Mouse (Mus musculus): Measurements from ENCODE around the gene Fbxw10. TPM values are rescaled to one million over a fixed set of nuclear protein-coding genes. Genes with fewer than 3 reads are reported as not detected.
A peak's percentile ranks its signal among the peaks of the same experiment; 100 is the strongest.

The Fbxw10 gene
- polyA plus RNA-seq, 1 experiment: 0.77 TPM

GRCm38 (mm10) chr11:62844562-62844961, 2.3 kb upstream of the Fbxw10 start:
- no peak for DNase-seq (ENCODE audit: low spot score)

DNA sequence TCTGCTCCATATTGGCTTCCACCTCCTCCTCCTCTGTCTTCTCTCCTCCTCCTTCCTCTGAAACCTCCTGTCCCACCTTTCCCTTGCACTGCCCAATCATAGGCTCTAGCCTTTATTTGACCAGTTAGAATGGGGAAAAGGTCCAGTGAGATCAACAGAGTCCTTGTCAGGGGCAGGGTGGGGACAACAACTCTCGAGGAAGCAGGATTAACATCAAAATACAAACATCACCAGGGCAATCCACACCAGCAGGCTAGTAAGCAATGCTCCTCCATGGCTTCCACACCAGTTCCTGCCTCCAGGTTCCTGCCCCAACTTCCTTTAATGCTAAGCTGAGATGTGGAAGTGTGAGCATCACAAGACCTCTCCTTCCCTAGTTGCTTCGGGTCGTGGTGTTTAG, 1.1 kb upstream of the Fbxw10 start:
- DNase-seq (ENCODE audit: low spot score): no peak

DNA sequence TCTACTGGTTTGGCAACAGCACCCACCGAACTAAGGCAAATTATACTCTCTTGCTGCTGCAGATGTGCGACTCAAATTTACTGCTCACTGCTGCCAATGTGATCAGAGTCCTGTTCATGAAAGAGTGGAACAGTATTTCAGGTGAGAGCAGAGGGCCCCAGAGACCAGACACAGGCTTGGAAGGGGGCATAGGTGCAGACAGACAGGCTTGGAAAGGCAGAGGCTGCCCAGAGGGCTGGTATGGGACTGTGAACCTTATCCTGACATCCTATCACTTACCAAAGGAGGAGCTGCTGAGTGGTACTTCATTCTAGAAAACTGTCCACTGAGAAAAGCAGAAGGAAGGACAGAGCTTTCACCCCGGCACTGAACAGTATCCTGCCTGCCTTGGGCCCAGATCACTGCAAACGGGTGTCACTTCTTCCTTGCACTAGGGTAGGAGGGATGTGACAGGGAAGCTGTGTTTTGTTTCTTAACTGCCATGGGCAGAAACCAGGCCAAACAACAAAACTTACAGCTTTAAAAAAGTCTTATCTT, 854 bp downstream of the Fbxw10 start:
- no peak for DNase-seq (ENCODE audit: low spot score)

GRCm38 (mm10) chr11:62848301-62848700, 1.4 kb downstream of the Fbxw10 start:
- no peak for DNase-seq (ENCODE audit: low spot score)

GRCm38 (mm10) chr11:62851199-62851598, 4.3 kb downstream of the Fbxw10 start:
- no peak for DNase-seq (ENCODE audit: low spot score)

GRCm38 (mm10) chr11:62853334-62853733, 6.5 kb downstream of the Fbxw10 start:
- no peak for DNase-seq (ENCODE audit: low spot score)

DNA sequence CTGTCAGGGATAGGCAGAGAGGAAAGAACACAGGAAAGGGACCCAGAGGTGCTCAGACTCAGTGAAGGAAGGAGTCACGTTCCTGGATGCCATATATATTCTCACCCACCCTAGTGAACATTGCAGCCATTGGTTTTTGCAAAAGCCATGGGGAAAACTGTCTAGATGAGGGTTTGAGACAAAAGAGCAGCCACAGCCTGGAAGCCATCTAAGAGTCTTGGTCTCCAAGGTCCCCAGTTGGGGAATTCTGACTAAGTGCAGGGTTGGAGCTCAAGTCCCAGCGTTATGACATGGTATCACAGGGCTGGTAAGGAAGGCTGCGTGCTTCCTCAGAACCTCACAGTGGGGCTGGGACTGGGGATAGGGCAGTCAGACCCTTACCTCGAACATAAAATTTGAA, 18.7 kb downstream of the Fbxw10 start:
- no peak for DNase-seq (ENCODE audit: low spot score)

DNA sequence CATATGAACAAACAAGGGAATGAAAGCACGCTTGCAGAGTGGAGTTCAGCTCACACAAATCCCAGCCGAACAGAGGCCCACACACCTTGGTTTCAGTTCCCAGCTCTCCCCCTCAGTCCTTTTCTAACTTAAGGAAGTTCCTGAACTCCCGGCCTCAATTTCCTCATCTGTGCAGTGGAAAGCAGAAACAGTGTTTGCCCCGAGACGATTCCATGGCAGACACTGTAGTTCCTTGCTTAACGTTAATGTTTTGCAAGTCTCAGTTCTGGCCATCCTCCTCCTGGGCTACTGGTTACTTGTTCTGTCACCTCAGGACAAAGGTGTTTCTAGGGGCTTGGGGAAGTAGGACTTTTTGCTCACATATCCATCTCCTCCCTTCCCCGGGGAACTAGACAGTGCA, 19.8 kb downstream of the Fbxw10 start:
- no peak for DNase-seq (ENCODE audit: low spot score)

GRCm38 (mm10) chr11:62869201-62869600, 22.3 kb downstream of the Fbxw10 start:
- DNase-seq (ENCODE audit: low spot score): no peak

- DNase-seq (ENCODE audit: low spot score): no peak
These were observed 23.0 kb downstream of the Fbxw10 start for GRCm38 (mm10) chr11:62869715-62870371.

DNA sequence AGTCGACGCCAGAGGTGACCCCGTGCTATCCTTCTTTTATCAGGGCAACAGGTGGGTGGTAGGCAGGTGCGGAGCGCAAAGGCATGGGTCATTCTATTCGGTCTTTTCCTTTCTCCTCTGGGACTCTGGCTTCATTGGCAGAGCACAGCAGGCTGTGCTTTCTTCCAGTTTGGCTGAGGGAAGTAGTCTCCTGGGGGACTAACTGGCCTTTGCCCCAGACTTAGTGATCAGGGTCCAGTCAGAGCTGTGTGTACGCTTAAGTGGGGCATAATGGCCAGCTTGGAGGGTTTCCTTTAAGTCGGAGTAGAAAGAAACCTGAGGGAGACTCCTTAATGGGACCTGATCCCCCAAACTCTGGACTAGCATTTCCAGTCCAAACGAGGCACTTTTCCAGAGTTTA, 26.6 kb downstream of the Fbxw10 start:
- DNase-seq (ENCODE audit: low spot score): no peak

DNA sequence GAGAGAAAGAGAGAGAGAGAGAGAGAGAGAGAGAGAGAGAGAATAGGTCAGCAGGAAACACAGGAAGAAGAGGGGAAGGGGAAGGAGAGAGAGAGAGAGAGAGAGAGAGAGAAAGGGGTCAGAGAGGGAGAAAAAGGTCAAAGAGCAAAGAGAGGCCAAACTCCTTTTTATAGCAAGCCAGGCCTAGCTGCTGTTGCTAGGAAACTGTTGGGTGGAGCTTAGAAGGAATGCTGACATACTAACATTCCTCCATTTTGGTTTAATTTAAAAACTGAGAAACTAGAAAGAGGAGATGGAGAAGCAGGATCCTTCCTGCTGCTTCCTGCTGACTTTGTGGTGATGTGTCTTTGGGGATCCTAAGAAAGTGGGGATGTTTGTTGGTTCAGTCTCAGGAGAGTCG, 28.8 kb downstream of the Fbxw10 start:
- no peak for DNase-seq (ENCODE audit: low spot score)

DNA sequence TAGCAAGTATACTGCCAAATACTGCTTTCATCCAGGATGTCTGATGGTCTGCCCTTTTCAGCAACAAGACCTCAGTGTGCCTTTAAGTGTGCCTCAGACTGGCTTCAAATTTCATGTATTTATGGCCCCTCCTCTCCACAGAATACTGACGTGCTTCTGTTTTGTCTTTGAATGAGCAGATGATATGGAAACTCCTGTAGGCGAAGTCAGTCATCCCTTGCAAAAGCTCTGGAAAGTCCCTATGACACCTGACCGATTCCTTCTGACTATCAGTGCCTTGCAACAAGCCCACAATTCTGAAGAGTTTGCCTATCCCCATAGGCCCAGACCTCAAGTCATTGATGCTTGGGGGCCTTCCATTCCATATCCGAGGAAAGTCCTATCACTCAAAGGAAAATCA, 29.6 kb downstream of the Fbxw10 start:
- DNase-seq (ENCODE audit: low spot score): no peak

DNA sequence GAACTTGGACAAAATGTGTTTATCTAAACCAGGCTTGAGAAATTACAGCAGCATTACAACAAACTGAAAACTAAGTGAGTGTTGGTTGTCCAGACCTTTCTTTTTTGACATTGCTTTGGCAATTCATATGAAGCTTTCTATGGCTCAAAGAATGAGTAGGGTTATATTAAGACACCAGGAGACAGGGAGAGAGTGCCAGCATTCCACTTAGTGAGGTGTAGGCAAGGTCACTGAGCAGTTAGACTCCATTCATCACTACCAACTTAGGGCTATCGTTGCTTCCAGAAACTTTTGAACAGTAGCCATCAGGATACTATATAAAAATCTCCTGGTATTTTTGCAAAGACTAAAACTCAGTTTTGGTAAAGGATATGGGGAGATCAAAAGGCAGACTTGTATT, 30.5 kb downstream of the Fbxw10 start:
- DNase-seq (ENCODE audit: low spot score): no peak

GRCm38 (mm10) chr11:62878728-62879127, 31.9 kb downstream of the Fbxw10 start:
- DNase-seq (ENCODE audit: low spot score): no peak

GRCm38 (mm10) chr11:62879220-62880048, 32.6 kb downstream of the Fbxw10 start, which contains the start of gene Tvp23b:
Gene Tvp23b, plus strand, starts transcription at chr11:62879455.
- DNase-seq (ENCODE audit: low spot score): peak; percentile 80

- DNase-seq (ENCODE audit: low spot score): no peak
These were observed 36.5 kb downstream of the Fbxw10 start for GRCm38 (mm10) chr11:62883407-62883806.

- DNase-seq (ENCODE audit: low spot score): no peak
These were observed 38.5 kb downstream of the Fbxw10 start for GRCm38 (mm10) chr11:62885323-62885722.

- no peak for DNase-seq (ENCODE audit: low spot score)
These were observed 43.9 kb downstream of the Fbxw10 start for GRCm38 (mm10) chr11:62890796-62891195.

GRCm38 (mm10) chr11:62891763-62892162, 44.9 kb downstream of the Fbxw10 start:
- DNase-seq (ENCODE audit: low spot score): no peak

GRCm38 (mm10) chr11:62901699-62902323, 54.9 kb downstream of the Fbxw10 start:
- no peak for DNase-seq (ENCODE audit: low spot score)

DNA sequence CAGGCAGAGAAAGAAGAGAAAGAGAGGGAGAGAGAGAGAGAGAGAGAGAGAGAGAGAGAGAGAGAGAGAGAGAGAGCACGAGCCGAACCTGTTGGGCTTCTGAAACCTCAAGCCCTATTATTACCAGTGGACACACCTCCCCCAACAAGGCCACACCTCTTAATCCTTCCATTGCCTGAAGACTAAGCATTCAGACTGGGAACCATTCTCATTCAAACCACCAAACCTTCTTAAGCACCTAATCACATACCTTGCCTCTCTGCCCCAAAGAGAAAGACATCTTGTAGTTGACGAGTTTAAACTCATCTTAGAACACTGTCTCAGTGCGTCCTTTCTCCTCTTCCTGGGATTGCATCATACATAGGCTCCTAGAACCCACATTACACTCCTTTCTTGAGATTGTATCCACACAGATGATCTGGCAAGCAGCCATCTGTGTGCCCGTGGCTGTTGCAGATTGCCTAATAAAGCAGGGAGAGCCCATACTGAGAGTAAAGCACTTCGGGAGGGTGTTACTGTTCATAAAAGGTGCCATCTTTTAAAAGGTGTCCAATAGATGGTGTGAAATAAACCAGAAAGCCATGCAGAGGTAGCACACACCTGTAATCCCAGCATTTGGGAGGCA, 57.1 kb downstream of the Fbxw10 start:
- no peak for DNase-seq (ENCODE audit: low spot score)

Data from urinary bladder, adult 2 months (tissue).